Mouse (Mus musculus): ENCODE measurements around the gene Cavin1. TPM values are rescaled to one million over a fixed set of nuclear protein-coding genes. Genes with fewer than 3 reads are reported as not detected.

Cavin1 gene
- polyA plus RNA-seq, 1 experiment from 2014 or later: 191 TPM

GRCm38 (mm10) chr11:100908567-100908966, 62.1 kb downstream of the Cavin1 start:
- Histone ChIP-seq H3K4me1 (replicated peaks; ENCODE audit: control insufficient read depth, insufficient read depth, low read length) (0 out of 2 replicates have a peak, but pooled peaks cover 3% of the 10 kb centered on the region), H3K36me3 (ENCODE audit: control insufficient read depth, insufficient read depth) (peaks cover 54% of the 10 kb centered on the region), H3K27ac (ENCODE audit: low read depth, low read length) (peak overlapping the region; percentile 47), H3K4me3 (ENCODE audit: low read depth, low read length) (no peak overlapping the region), H3K27me3 (replicated peaks; ENCODE audit: control insufficient read depth, insufficient read depth, low read length) (no peaks in the 10 kb centered on the region), H3K9me3 (ENCODE audit: control insufficient read depth) (no peaks in the 10 kb centered on the region), H3K4me2 (replicated peaks; ENCODE audit: low read depth) (no peak overlapping the region), H3K9ac (ENCODE audit: low read depth, low read length) (no peak overlapping the region)
- WGBS: 67% methylated on average over 9 of the region's 9 CpGs
- peak; percentile 66 for ATAC-seq
- no peak for TF ChIP-seq CTCF (IDR thresholded peaks at IDR 0.05; ENCODE audit: low read depth)

DNA sequence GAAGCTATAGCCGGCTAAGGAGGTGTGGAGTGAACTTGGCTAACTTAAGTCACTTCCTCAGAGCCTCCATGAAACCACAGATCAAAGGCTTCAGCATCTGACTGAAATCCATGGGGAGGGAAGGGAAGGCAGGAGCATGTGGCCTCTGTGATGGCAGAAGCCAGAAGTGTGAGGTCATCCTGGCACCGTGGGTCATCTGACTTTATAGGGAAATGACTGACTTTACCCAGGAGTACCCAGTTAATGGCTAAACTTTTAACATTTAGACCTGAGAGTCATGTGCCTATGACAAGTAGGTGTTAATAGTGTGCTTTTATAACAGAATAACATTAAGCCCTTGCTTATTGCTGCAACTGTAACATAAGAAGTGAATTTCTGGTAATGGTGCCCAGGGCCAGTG, 62.6 kb downstream of the Cavin1 start:
- no peaks in the 10 kb centered on the region for H3K27me3 ChIP-seq (replicated peaks; ENCODE audit: control insufficient read depth, insufficient read depth, low read length)
- no peaks in the 10 kb centered on the region for H3K9me3 ChIP-seq (ENCODE audit: control insufficient read depth)
- no peak overlapping the region for H3K4me3 ChIP-seq (ENCODE audit: low read depth, low read length)
- H3K36me3 ChIP-seq (ENCODE audit: control insufficient read depth, insufficient read depth): peaks cover 58% of the 10 kb centered on the region
- WGBS: 59% methylated on average over 2 of the region's 2 CpGs
- no peak overlapping the region for H3K4me2 ChIP-seq (replicated peaks; ENCODE audit: low read depth)
- H3K9ac ChIP-seq (ENCODE audit: low read depth, low read length): no peak overlapping the region
- 0 out of 2 replicates have a peak, but pooled peaks cover 3% of the 10 kb centered on the region for H3K4me1 ChIP-seq (replicated peaks; ENCODE audit: control insufficient read depth, insufficient read depth, low read length)
- peak; percentile 65 for ATAC-seq
- H3K27ac ChIP-seq (ENCODE audit: low read depth, low read length): peak overlapping the region; percentile 47
- TF ChIP-seq CTCF (IDR thresholded peaks at IDR 0.05; ENCODE audit: low read depth): no peak

DNA sequence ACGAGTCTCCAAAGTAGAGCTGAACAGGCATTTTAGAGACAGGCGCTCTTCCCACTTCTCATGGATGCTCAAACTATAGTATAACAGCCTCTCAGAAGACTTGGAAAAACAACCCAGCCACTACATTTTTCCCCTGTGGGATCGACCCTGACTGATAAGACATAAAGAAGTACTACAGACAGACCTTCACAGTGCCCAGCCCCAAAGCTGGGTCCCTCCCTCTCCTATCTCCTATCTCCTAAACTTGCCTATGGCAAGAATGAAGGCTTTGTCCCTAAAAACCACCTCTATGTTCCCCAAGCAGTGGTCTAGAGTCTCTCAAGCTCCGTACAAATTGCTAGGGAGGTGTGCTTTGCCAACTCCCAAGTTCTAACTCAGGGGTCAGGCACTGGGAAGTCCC, 63.8 kb downstream of the Cavin1 start:
- H3K9ac ChIP-seq (ENCODE audit: low read depth, low read length): no peak overlapping the region
- H3K4me1 ChIP-seq (replicated peaks; ENCODE audit: control insufficient read depth, insufficient read depth, low read length): no peaks in the 10 kb centered on the region
- H3K4me2 ChIP-seq (replicated peaks; ENCODE audit: low read depth): no peak overlapping the region
- H3K27me3 ChIP-seq (replicated peaks; ENCODE audit: control insufficient read depth, insufficient read depth, low read length): no peaks in the 10 kb centered on the region
- TF ChIP-seq CTCF (IDR thresholded peaks at IDR 0.05; ENCODE audit: low read depth): no peak
- no peak overlapping the region for H3K4me3 ChIP-seq (ENCODE audit: low read depth, low read length)
- H3K9me3 ChIP-seq (ENCODE audit: control insufficient read depth): no peaks in the 10 kb centered on the region
- ATAC-seq: no peak
- H3K27ac ChIP-seq (ENCODE audit: low read depth, low read length): no peak overlapping the region
- WGBS: 85% methylated on average over 4 of the region's 4 CpGs
- H3K36me3 ChIP-seq (ENCODE audit: control insufficient read depth, insufficient read depth): peaks cover 71% of the 10 kb centered on the region

Other genes with a start within 250 kb of the Cavin1 start
- 62.2 and 62.7 TPM in 2 replicates for gene Rab5c, start 232.7 kb downstream of the Cavin1 start, polyA plus RNA-seq (2015; fragmentation: Nextera tagmentation; extraction: Ambion mirVana)
- 0.04 and 0.12 TPM in 2 replicates for gene Kcnh4, start 210.9 kb downstream of the Cavin1 start, polyA plus RNA-seq (2015; fragmentation: Nextera tagmentation; extraction: Ambion mirVana)
- gene Hcrt, start 208.0 kb downstream of the Cavin1 start, polyA plus RNA-seq (2015; fragmentation: Nextera tagmentation; extraction: Ambion mirVana): not detected in 2 replicates
- gene Ghdc, start 199.9 kb downstream of the Cavin1 start, polyA plus RNA-seq (2015; fragmentation: Nextera tagmentation; extraction: Ambion mirVana): 5.2 and 5.5 TPM in 2 replicates
- 13.0 and 13.3 TPM in 2 replicates for gene Stat5b, start 120.2 kb downstream of the Cavin1 start, polyA plus RNA-seq (2015; fragmentation: Nextera tagmentation; extraction: Ambion mirVana)
- gene Stat5a, start 111.5 kb downstream of the Cavin1 start, polyA plus RNA-seq (2015; fragmentation: Nextera tagmentation; extraction: Ambion mirVana): 4.8 TPM in 2 replicates
- gene Stat3, start 31.3 kb downstream of the Cavin1 start, polyA plus RNA-seq (2015; fragmentation: Nextera tagmentation; extraction: Ambion mirVana): 61.2 and 68.6 TPM in 2 replicates
- gene Atp6v0a1, start 38.6 kb upstream of the Cavin1 start, polyA plus RNA-seq (2015; fragmentation: Nextera tagmentation; extraction: Ambion mirVana): 62.1 and 67.2 TPM in 2 replicates
- 25.6 and 25.8 TPM in 2 replicates for gene Naglu, start 99.1 kb upstream of the Cavin1 start, polyA plus RNA-seq (2015; fragmentation: Nextera tagmentation; extraction: Ambion mirVana)
- gene Hsd17b1, start 107.5 kb upstream of the Cavin1 start, polyA plus RNA-seq (2015; fragmentation: Nextera tagmentation; extraction: Ambion mirVana): 0.08 TPM in 1 of 2 replicates, not detected in the other
- gene Coasy, start 111.7 kb upstream of the Cavin1 start, polyA plus RNA-seq (2015; fragmentation: Nextera tagmentation; extraction: Ambion mirVana): 28.0 TPM in 2 replicates
- gene Mlx, start 116.4 kb upstream of the Cavin1 start, polyA plus RNA-seq (2015; fragmentation: Nextera tagmentation; extraction: Ambion mirVana): 93.3 and 96.4 TPM in 2 replicates
- gene Psmc3ip, start 124.5 kb upstream of the Cavin1 start, polyA plus RNA-seq (2015; fragmentation: Nextera tagmentation; extraction: Ambion mirVana): 9.1 and 10.5 TPM in 2 replicates
- gene Retreg3, start 149.0 kb upstream of the Cavin1 start, polyA plus RNA-seq (2015; fragmentation: Nextera tagmentation; extraction: Ambion mirVana): 10.3 and 12.3 TPM in 2 replicates
- gene Tubg1, start 149.1 kb upstream of the Cavin1 start, polyA plus RNA-seq (2015; fragmentation: Nextera tagmentation; extraction: Ambion mirVana): 20.0 and 20.6 TPM in 2 replicates
- gene Tubg2, start 185.0 kb upstream of the Cavin1 start, polyA plus RNA-seq (2015; fragmentation: Nextera tagmentation; extraction: Ambion mirVana): 2.5 and 2.8 TPM in 2 replicates
- 5.2 and 6.0 TPM in 2 replicates for gene Cntnap1, start 199.6 kb upstream of the Cavin1 start, polyA plus RNA-seq (2015; fragmentation: Nextera tagmentation; extraction: Ambion mirVana)
- gene Plekhh3, start 200.5 kb upstream of the Cavin1 start, polyA plus RNA-seq (2015; fragmentation: Nextera tagmentation; extraction: Ambion mirVana): 7.7 and 7.8 TPM in 2 replicates
- gene Ccr10, start 204.6 kb upstream of the Cavin1 start, polyA plus RNA-seq (2015; fragmentation: Nextera tagmentation; extraction: Ambion mirVana): 0.13 and 0.22 TPM in 2 replicates